Mouse (Mus musculus) fat pad, adult 2 months (tissue): Measurements from ENCODE around the gene Lypla2.
"Not testable (repeated sequence)": the region's sequence is repeated elsewhere in the genome, so short reads cannot be mapped to it uniquely, and the experiment has no call there.

Experiments used
- DNase-seq: peaks from one replicate; pipeline ENCODE4 v3.0.0-alpha.2; 2011; ENCODE audit warnings: low read depth, low spot score; ENCODE audit errors: extremely low read depth

Gene Lypla2

GRCm38 (mm10) chr4:135972556-135972906 is at the start of gene Lypla2:
Gene Lypla2, minus strand, starts transcription at chr4:135972626.
- DNase-seq, result no peak

GRCm38 (mm10) chr4:136021549-136022047 is 49.2 kb upstream of the Lypla2 start, which contains the start of gene Eloa:
Gene Eloa, minus strand, starts transcription at chr4:136021763.
- peak; percentile 83 for DNase-seq

GRCm38 (mm10) chr4:136020743-136021548 is 48.5 kb upstream of the Lypla2 start:
- DNase-seq, result no peak

GRCm38 (mm10) chr4:136016059-136016602 is 43.7 kb upstream of the Lypla2 start:
- no peak for DNase-seq

- DNase-seq, result no peak
Observed at GRCm38 (mm10) chr4:136010586-136010985, 38.2 kb upstream of the Lypla2 start.

- DNase-seq, result no peak
Observed at GRCm38 (mm10) chr4:136008782-136009447, 36.5 kb upstream of the Lypla2 start.

- no peak for DNase-seq
Observed at GRCm38 (mm10) chr4:136006821-136007220, 34.4 kb upstream of the Lypla2 start.

- no peak for DNase-seq
Observed at GRCm38 (mm10) chr4:136004921-136005320, 32.5 kb upstream of the Lypla2 start.

GRCm38 (mm10) chr4:136004107-136004675 is 31.8 kb upstream of the Lypla2 start:
- no peak for DNase-seq

GRCm38 (mm10) chr4:135995118-135995517 is 22.7 kb upstream of the Lypla2 start:
- no peak for DNase-seq

GRCm38 (mm10) chr4:135993941-135994340 is 21.5 kb upstream of the Lypla2 start:
- DNase-seq, result no peak

- DNase-seq, result no peak
Observed at GRCm38 (mm10) chr4:135987714-135988113, 15.3 kb upstream of the Lypla2 start.

GRCm38 (mm10) chr4:135986943-135987710 is 14.7 kb upstream of the Lypla2 start, which contains the start of gene Pithd1:
Gene Pithd1, minus strand, starts transcription at chr4:135987264.
- DNase-seq, result no peak

- no peak for DNase-seq
Observed at GRCm38 (mm10) chr4:135986301-135986942, 14.0 kb upstream of the Lypla2 start.

GRCm38 (mm10) chr4:135985769-135986168 is 13.3 kb upstream of the Lypla2 start:
- no peak for DNase-seq

- no peak for DNase-seq
Observed at GRCm38 (mm10) chr4:135985193-135985592, 12.8 kb upstream of the Lypla2 start.

GRCm38 (mm10) chr4:135984556-135984955 is 12.1 kb upstream of the Lypla2 start:
- no peak for DNase-seq

GRCm38 (mm10) chr4:135981524-135982063 is 9.2 kb upstream of the Lypla2 start:
- no peak for DNase-seq

- DNase-seq, result not testable (repeated sequence)
Observed at GRCm38 (mm10) chr4:135980223-135980622, 7.8 kb upstream of the Lypla2 start.

- DNase-seq, result no peak
Observed at GRCm38 (mm10) chr4:135976146-135976545, 3.7 kb upstream of the Lypla2 start.
